Mouse (Mus musculus) small intestine, adult 2 months (tissue): ENCODE results near the gene Ermard.

Experiments used
- CTCF ChIP-seq: fragments of 200-500 bp; IDR thresholded peaks from 2 replicates; pipeline ENCODE4 v1.5.1; 2012; ENCODE audit warnings: low read depth, mild to moderate bottlenecking, control low read depth, inconsistent platforms, low read length, moderate library complexity, mixed read lengths; ENCODE audit not compliant: insufficient replicate concordance, insufficient read length; ENCODE audit errors: extremely low read depth
- POLR2A ChIP-seq: fragments of 200-500 bp; IDR thresholded peaks from 2 replicates; pipeline ENCODE4 v1.6.1; 2012; ENCODE audit warnings: low read depth, mild to moderate bottlenecking, control low read depth, inconsistent platforms, low read length, moderate library complexity

- TF ChIP-seq CTCF (no peak), POLR2A (no peak)
These were observed 28.1 kb downstream of the Ermard start for GRCm38 (mm10) chr17:15069124-15069523.
